Mouse (Mus musculus): ENCODE data around the gene Acadsb.

Acadsb gene

GRCm38 (mm10) chr7:131467312-131467711, 56.9 kb downstream of the Acadsb start:
- no peak for DNase-seq

GRCm38 (mm10) chr7:131469506-131469905, 59.1 kb downstream of the Acadsb start:
- DNase-seq, result no peak

- DNase-seq, result no peak
These were observed 61.1 kb downstream of the Acadsb start for GRCm38 (mm10) chr7:131471551-131471950.

GRCm38 (mm10) chr7:131477140-131477539, 66.7 kb downstream of the Acadsb start:
- DNase-seq, result no peak

- no peak for DNase-seq
These were observed 68.0 kb downstream of the Acadsb start for GRCm38 (mm10) chr7:131478403-131478802.

All from retina, postnatal 1 day (tissue).